8 mouse cellular contexts compared by ENCODE assay signal in genomic region chr1:88465722-88466121, GRCm38 (mm10). TPM values are rescaled to one million over a fixed set of nuclear protein-coding genes. Genes with fewer than 3 reads are reported as not detected.
DNase-seq lines count a peak whose midpoint lies in the region; ATAC-seq and TF ChIP-seq lines count a peak whose summit lies in the region.

No protein-coding gene starts in this region.

- no peak for TF ChIP-seq EP300 in lung, postnatal 0 days (IDR thresholded peaks at IDR 0.05)

- no peak overlapping the region for H3K27ac ChIP-seq in kidney, embryonic 16.5 days (ENCODE audit: low read length)
- no peak overlapping the region for H3K27ac ChIP-seq in lung, postnatal 0 days (ENCODE audit: low read length)

- peak; percentile 76 for TF ChIP-seq CTCF in lung, postnatal 0 days (IDR thresholded peaks at IDR 0.05)

- H3K9me3 ChIP-seq in kidney, embryonic 16.5 days (ENCODE audit: low read length) = no peaks in the 10 kb centered on the region
- H3K9me3 ChIP-seq in lung, postnatal 0 days (ENCODE audit: low read length) = no peaks in the 10 kb centered on the region

- peak; percentile 77 for ATAC-seq in kidney, embryonic 16.5 days (ENCODE audit: low FRiP score, low TSS enrichment)
- no peak for ATAC-seq in lung, postnatal 0 days

- WGBS in kidney, embryonic 16.5 days = 67% methylated on average over 4 of the region's 4 CpGs
- 63% methylated on average over 4 of the region's 4 CpGs for WGBS in lung, postnatal 0 days

- H3K27me3 ChIP-seq in kidney, embryonic 16.5 days (ENCODE audit: insufficient read depth, low read length) = no peaks in the 10 kb centered on the region
- H3K27me3 ChIP-seq in lung, postnatal 0 days (replicated peaks; ENCODE audit: insufficient read depth, low read length) = no peaks in the 10 kb centered on the region

- no peaks in the 10 kb centered on the region for H3K4me1 ChIP-seq in kidney, embryonic 16.5 days (ENCODE audit: insufficient read depth, low read length)
- H3K4me1 ChIP-seq in lung, postnatal 0 days (ENCODE audit: insufficient read depth, low read depth, low read length) = no peaks in the 10 kb centered on the region

- H3K4me3 ChIP-seq in kidney, embryonic 16.5 days (ENCODE audit: low read length) = no peak overlapping the region
- H3K4me3 ChIP-seq in lung, postnatal 0 days (ENCODE audit: low read depth, low read length) = no peak overlapping the region

- H3K4me2 ChIP-seq in kidney, embryonic 16.5 days (replicated peaks; ENCODE audit: low read depth, low read length) = no peak overlapping the region
- no peak overlapping the region for H3K4me2 ChIP-seq in lung, postnatal 0 days (replicated peaks; ENCODE audit: low read depth, low read length)

- no peaks in the 10 kb centered on the region for H3K36me3 ChIP-seq in kidney, embryonic 16.5 days (ENCODE audit: insufficient read depth, low read length)
- no peaks in the 10 kb centered on the region for H3K36me3 ChIP-seq in lung, postnatal 0 days (ENCODE audit: insufficient read depth, low read length)

- no peak overlapping the region for H3K9ac ChIP-seq in kidney, embryonic 16.5 days (replicated peaks; ENCODE audit: low read length)
- no peak overlapping the region for H3K9ac ChIP-seq in lung, postnatal 0 days (replicated peaks; ENCODE audit: low read depth)

- peak; percentile 40 to 65 for DNase-seq in adrenal gland, adult (ENCODE audit: inconsistent age in 2 of 2, low spot score in 1 of 2)
- no peak for DNase-seq in adrenal gland, postnatal 4 days (ENCODE audit: low spot score in 2 of 2)
- DNase-seq in kidney, adult 9 months = no peak
- DNase-seq in ZHBTc4 (ENCODE audit: low read depth, low spot score) = peak; percentile 55
- peak; percentile 60 for DNase-seq in lung, postnatal 0 days (ENCODE audit: low spot score)
- no peak for DNase-seq in frontal cortex, postnatal 25 days (ENCODE audit: low spot score in 2 of 2)
- DNase-seq in gastrocnemius, adult 8-10 months (ENCODE audit: low spot score in 2 of 2) = no peak

RNA-seq across cellular contexts. Expression of gene Glrp1, which starts 44.1 kb away (rescaled TPM):
- total RNA-seq in adrenal gland, postnatal 4 days (2021) = not detected
- not detected in 2 replicates for polyA plus RNA-seq in kidney, embryonic 16.5 days (2015; fragmentation: Nextera tagmentation; extraction: Ambion mirVana)
- polyA plus RNA-seq in lung, postnatal 0 days (2015; fragmentation: Nextera tagmentation; extraction: Ambion mirVana) = 0.06 TPM in 1 of 2 replicates, not detected in the other
- not detected for total RNA-seq in gastrocnemius, adult 8-10 months (2022)

RNA-seq across cellular contexts. Expression of gene Spp2, which starts 59.0 kb away (rescaled TPM):
- total RNA-seq in adrenal gland, postnatal 4 days (2021) = 10 to 100 TPM; 42.2 to 83.6 TPM
- 111 and 141 TPM in 2 replicates for polyA plus RNA-seq in kidney, embryonic 16.5 days (2015; fragmentation: Nextera tagmentation; extraction: Ambion mirVana)
- not detected in 2 replicates for polyA plus RNA-seq in lung, postnatal 0 days (2015; fragmentation: Nextera tagmentation; extraction: Ambion mirVana)
- total RNA-seq in gastrocnemius, adult 8-10 months (2022) = not detected

Comparison
In these comparisons a context has a peak if more than half of its experiments do, and no peak if none do; other contexts are left out.
1. DNase-seq: peak in adrenal gland, adult (2 of 2), ZHBTc4 (single experiment) and lung, postnatal 0 days (single experiment); none in adrenal gland, postnatal 4 days (0 of 2), kidney, adult 9 months (single experiment), frontal cortex, postnatal 25 days (0 of 2) and gastrocnemius, adult 8-10 months (0 of 2).
2. RNA of gene Spp2, which starts 59.0 kb away (total RNA-seq): 42.2 to 83.6 TPM in adrenal gland, postnatal 4 days; not detected in gastrocnemius, adult 8-10 months; every median in the first group is over 10 times any median in the second.